Mouse (Mus musculus) natural killer cell, adult 2 months (primary cell): ENCODE results near the gene Plekhh2.

ENCODE experiments used
- DNase-seq, 2 experiments: peaks; one replicate each; pipeline ENCODE4 v3.0.0; 2022; ENCODE audit warnings: low spot score in 2 of 2

Gene Plekhh2

DNA sequence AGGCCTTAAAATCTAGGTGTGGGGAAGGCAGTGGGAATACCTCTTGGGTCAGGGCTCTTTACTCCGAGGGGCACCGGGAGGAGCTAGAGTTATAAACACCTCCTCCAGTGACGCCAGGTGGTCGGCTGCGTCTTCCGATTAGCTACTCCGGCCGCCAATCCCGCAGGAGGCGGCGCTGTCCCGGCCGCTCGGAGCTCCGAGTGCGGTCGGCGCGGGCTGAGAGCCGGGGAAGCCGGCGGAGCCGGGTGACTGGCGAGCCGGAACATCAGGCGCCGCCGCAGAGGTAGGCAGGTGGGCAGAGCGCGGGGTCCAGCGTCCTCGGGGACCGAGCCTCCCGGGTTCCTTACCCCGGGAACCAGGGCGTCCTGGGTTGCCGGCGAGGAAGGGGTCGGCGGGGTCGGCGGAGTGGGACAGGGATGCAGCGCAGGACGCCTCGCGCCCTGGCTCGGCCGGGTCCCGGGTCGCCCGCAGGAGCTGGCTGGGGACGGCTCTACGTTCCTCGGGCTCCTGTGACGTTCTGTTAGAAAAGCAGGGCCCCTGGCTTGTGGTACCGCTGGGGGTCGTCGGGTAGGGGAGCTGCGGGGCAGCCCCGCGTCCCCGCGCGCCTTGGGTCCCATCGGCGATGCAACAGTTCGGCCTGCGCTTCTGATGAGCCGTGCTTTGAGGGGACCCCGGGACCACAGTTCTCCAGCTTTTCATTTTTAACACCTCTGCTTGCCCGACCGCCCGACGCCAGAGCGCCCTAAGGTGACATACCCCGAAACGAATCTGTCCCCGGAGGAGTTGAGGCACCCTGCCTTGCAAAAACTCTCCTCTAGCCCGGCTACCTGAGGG lies at the start of gene Plekhh2:
TSS of gene Plekhh2 (plus strand) at position 214 of the 834 bp plus-strand sequence.
- DNase-seq = peak in 1 of 2 experiments; percentile 6

- peak; percentile 99 for DNase-seq
Observed at GRCm38 (mm10) chr17:84465753-84466608, 45.7 kb upstream of the Plekhh2 start, which contains the start of gene Thada. Gene Thada (minus strand): TSS chr17:84466205.

GRCm38 (mm10) chr17:84474312-84474711 lies 37.4 kb upstream of the Plekhh2 start:
- DNase-seq = no peak

DNA sequence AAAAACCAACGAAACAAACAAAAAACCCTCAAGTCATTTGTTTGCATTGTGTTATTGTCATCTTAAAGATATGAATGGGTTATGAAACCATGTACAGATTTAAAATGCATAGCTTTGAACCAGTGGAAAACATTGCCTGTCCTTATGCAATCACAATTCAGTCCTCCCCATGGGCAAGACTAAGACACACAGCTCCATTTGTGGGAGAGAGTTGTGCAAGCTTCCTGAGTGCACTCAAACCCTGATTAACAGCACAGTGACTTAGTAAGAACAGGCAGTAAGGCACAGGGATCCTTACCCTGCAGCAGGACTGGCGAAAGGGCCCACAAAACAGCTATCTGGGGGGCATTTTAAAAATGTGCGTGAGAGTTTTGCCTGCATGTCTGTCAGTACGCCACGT lies 34.5 kb upstream of the Plekhh2 start:
- DNase-seq = no peak

- DNase-seq = no peak
Observed at GRCm38 (mm10) chr17:84478276-84478675, 33.4 kb upstream of the Plekhh2 start.

DNA sequence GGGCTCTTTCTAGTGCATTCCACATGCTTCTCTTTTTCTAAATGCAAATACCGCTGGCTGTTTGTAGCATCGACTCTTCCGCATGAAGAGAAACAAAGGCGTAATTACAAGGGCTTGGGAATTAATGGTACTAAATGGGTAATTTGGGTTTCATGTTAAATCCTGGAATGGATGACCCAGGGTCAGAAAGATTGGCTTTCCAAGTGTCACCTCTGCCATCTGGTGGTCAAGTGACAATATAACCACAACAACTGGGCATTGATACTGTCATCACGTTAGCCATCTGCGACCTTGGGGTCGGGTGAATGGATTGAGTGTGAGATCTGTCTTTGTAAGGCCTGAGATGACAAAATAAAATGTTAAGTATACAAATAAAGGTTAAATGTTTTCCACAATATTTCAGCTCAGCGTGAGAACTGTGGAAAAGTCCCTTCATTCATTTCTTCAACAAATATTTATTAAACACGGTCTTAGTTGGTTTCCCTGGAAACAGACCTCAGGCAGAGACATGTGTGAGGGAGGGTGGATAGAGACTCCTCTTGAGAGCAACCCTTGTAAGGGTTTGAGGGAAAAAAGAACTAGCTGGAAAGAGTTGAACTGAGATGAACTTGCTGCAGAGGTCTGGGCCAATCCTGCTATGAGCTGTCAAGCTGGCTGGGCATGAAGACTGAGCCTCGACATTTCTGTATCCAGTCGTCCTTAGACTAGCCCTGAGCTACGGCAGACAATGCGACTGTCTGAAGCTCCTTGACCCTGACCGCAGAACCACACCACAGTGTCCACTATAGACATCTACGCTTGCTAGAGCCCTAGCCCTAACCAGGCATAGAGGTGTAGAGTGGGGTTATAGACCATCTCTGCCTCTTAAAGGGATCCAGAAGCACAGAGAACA lies 31.0 kb upstream of the Plekhh2 start:
- DNase-seq = peak in 1 of 2 experiments; percentile 8

DNA sequence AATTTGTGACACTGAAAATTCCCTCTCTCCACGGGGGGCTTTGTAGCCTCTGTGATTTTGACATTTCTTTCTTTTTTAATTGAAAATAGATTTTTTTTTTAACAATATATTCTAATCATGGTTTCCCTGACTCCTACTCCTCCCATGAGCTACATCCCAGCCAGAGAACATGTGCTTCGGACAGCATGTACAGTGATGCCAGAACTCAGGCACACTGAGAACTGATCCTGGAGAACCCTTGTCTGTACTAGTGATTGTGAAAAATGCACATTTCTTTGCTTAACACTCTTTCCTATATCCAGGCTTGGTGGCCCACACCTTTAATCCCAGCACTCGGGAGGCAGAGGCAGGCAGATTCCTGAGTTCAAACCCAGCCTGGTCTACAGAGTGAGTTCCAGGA lies 28.9 kb upstream of the Plekhh2 start:
- no peak for DNase-seq

DNA sequence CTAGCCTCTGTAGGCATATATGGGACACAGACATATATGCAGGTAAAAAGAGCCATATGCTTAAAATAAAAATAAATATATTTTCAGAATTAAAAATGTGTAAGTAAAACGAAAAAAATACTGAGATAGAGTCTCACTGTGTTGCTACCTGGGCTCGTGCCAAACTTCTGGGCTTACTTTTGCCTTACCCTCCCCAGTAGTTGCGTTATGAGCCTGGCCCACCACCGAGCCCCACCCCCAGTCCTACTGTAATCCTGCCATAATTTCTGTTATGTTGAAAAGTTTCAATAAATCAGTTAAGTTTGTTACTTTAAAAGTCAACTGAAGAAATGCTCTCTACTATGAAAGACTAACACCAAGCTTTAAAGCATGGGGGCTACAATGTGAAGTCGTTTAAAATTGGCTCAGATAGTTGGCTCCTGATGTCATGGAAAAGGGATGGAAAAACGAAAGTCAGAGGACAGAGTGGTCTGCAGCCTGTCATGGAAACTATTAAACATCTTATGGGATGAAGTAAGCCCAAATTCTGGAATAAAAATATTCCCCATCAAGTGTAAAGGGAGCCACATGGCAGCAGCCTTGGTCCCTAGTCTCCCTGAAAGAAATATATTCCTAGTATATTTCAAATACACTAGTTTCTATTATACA lies 27.9 kb upstream of the Plekhh2 start:
- no peak for DNase-seq

DNA sequence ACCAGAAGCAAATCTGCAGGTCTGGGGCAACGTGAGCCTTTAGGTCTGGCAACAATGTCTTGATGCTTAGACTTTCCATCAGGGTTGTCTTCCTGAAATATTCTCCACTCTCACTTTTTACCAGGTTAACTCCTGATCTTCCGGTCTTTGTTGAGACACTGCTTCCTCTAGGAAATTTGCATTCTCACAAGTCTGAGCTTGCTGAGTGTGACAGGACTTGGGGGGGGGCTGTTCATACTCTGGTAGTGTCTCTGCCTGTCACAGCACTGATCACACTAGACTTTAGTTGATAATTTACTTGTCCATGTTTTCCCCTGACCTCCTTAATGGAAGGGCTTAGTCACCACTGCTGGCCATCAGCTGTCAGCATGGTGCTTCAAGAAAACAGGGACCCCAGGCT lies 24.3 kb upstream of the Plekhh2 start:
- no peak for DNase-seq

GRCm38 (mm10) chr17:84492255-84492880 lies 19.3 kb upstream of the Plekhh2 start:
- no peak for DNase-seq

DNA sequence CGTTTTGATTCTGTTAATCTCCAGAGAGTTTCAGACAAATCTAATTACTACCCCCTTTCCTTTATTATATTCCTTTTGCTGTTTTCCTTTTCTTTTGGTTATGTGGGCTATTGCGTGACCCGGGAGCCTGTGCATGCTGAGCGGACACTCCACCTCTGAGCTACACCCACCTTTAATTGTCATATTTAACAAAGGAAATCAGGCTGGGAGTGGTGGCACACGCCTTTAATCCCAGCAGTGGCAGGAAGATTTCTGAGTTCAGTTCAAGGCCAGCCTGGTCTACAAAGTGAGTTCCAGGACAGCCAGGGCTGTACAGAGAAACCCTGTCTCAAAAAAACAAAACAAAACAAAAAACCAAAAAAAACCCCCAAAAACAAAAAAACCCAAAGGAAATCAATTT lies 14.7 kb upstream of the Plekhh2 start:
- no peak for DNase-seq

GRCm38 (mm10) chr17:84497559-84497958 lies 14.1 kb upstream of the Plekhh2 start:
- DNase-seq = no peak

- DNase-seq = no peak
Observed at GRCm38 (mm10) chr17:84497972-84498604, 13.6 kb upstream of the Plekhh2 start.

- DNase-seq = no peak
Observed at GRCm38 (mm10) chr17:84498639-84499038, 13.1 kb upstream of the Plekhh2 start.

DNA sequence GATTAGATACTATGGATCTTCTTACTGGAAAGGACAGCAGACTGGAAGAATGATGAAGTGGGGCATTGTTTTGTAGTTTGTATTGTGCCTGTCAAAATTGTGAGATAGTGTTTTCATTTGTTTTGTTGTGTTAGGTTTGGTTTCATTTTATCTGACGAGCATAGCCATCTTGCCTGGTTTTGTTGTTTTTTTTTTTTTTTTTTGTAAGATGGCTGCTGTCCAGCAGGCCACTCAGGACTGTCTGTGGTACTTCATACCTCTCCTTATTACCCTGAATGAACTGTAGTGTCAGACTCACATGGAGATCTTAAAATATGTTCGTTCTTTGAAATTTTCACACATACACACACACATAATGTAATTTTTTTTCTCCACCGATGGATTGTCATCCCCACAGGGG lies 9.4 kb upstream of the Plekhh2 start:
- no peak for DNase-seq

- no peak for DNase-seq
Observed at GRCm38 (mm10) chr17:84505922-84506321, 5.8 kb upstream of the Plekhh2 start.

DNA sequence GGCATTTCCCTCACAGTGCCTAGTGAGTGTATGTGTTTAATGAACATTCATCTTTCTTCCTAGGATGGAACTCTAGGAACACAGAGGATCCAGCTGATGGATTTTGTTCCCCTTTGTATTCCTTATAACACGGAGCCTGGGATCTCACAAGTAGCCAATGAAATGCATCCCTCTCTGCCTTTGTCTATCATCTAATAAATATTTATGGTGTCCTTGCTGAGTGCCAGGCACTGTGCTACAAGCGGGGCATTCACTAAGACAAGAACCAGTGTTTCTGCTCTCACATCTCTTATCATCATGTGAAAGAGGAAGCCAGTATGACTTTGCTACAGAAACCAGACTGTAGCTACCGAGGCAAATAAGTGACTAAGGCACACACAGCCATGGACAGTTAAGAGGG lies 3.0 kb upstream of the Plekhh2 start:
- no peak for DNase-seq

GRCm38 (mm10) chr17:84509176-84509575 lies 2.5 kb upstream of the Plekhh2 start:
- DNase-seq = no peak

DNA sequence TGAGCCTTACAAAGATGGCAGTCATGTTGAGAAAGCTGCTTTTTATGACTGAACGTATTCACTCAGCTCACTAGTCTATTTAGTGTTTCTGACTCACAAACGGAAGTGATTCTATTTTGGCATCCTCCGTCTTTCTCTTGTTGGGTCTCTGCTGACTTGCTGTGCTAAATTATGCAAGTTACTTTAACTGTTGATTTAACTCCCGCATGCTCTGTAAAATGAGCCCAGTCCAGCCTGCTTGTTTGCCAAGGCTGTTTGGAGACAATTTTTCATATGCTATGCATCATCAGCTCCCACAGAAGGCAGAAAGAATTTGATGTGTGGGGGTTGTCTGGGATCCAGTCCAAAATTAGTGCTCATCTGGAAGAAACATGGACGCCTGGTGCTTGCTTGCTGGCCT lies 1.3 kb upstream of the Plekhh2 start:
- no peak for DNase-seq

- no peak for DNase-seq
Observed at GRCm38 (mm10) chr17:84510961-84511639, 595 bp upstream of the Plekhh2 start.
